Mouse (Mus musculus) CD4-positive naive resting alpha-beta T cell, adult 57 days (primary cell): ENCODE data around the gene Olfr807. TPM values are rescaled to one million over a fixed set of nuclear protein-coding genes. Genes with fewer than 3 reads are reported as not detected.

Experiments
- total RNA-seq: library from RNA; stranded (reverse); gene quantifications from one replicate; pipeline ENCODE4 v1.2.4, GENCODE M21; 2023

Gene Olfr807
- not detected for total RNA-seq

DNA sequence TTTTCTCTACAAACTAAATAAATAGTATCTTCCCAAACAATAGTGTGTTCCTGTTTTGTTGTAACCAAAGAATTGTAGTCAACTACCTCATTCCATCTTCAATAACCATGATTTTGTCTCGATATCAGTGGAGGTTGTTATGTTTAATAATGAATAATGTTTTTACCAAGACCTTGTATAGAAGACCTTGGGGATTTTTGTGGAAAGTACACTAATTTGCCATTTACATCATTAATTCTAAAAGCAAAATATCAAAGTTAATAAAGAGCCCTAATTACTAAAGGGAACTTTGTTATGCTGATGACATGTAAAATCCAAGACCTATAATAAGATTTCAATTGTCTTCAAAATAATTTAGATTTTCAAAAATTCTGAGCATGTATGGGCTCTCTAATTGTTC lies at the start of gene Olfr807:
Gene Olfr807, minus strand, starts transcription at position 101 of the 400 bp plus-strand sequence.

DNA sequence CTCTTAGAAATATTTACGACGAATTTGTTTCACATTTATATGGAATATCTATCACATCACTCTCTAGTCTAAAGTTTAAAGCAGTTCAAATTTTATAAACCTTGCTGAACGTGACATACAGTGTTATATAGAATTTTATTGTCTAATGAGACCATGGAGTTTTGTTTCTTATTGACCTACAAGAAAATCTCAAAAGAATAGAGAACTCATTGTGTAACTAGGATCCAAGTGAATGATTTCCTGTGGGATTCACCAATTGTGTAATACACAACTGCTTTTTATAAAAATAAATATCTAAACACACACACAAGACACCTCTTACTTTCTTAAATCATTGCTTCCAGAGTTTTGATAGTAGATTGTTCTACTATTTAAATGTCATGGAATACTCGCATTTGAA lies 46.7 kb upstream of the Olfr807 start, which contains the start of gene Olfr811:
Gene Olfr811, minus strand, starts transcription at position 101 of the 400 bp plus-strand sequence.

DNA sequence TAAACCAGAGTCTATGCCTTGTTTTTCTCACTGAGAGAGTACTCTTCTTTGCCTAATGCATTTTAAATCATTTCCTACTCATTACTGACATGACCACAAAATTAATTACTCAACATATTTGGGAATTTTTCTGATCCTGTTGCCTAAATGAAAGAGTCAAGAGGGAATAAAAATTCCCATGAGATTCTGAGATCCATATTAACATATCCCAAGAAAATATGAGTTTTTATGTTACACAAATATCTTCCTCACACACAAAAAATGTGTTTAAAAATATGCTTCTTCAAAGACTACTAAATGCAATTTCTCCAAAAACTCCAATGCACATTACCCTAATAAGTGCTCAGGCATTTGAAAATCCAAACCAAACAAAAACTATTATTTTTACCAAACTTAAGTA lies 37.2 kb upstream of the Olfr807 start, which contains the start of gene Olfr810:
Gene Olfr810, minus strand, starts transcription at position 101 of the 400 bp plus-strand sequence.

DNA sequence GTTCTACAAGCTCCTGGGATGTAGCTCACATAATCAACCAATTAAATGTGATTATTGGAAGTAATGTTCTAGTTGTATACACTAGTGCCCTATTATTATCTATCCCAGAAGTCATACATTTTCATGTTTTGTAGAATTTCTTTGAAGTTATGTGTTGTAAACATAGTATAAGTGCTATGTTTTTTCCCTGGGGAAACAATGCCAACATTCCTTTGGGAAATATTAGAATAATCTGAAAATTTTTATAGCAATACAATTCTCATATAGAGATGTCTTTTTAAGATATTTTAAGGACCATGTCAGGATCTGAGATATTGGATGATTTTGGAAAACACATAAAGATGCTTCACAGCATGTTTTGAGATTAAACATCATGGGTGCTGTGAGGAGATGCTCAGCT lies 16.7 kb upstream of the Olfr807 start, which contains the start of gene Olfr809:
Gene Olfr809, plus strand, starts transcription at position 301 of the 400 bp plus-strand sequence.

DNA sequence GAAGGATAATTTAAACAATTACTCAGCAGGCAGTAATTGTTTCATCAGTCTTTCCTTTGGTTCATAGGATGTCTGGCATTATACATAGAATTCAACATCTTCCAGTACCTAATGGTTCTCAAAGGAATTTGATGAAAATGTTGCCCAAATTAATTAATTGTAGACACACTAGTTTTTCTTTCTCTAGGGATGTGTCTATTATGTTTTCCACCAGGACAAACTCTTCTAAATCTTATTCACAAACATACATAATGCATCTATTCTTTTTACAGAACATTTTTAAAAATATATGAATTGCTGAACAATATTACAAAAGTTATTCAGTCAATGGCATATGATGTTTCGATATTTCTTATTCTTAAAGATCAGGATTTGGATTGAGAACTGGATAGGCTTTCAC lies 7.6 kb upstream of the Olfr807 start, which contains the start of gene Olfr808:
Gene Olfr808, plus strand, starts transcription at position 301 of the 400 bp plus-strand sequence.

DNA sequence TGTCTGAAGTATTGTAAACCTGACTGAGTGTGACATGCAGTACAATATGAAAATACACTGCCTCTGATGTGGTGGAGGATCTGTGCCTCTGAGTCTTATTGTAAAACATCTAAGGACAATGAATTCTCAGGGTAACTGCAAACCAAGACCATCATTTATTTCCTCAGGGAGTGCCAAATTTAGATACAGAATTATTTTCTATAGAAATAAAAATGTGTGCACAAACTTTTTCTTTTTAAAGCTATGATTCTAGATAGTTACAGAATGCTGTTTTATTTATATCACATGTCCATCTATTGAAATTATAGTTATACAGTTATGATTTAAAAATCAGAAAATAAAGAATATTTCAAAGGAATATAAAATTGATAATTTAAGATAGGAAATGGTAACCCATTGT lies 15.8 kb downstream of the Olfr807 start, which contains the start of gene Olfr806:
Gene Olfr806, minus strand, starts transcription at position 101 of the 400 bp plus-strand sequence.

DNA sequence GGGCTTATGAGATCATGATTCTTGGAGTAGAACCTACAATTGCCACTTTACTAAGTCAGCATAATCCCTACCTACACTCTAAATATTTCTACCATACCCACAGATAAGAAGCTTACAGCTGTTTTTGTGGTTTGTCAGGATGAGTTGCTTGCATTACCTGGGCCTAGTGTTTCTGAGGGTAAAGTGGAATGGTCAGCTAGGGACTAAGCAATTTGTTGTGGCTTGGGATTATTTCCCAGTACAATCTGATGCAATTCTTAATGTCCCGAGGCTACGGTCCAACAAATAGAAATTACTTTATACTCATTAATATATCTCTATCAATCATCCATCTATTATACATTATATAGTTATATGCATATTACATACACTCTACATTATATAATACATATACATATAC lies 28.3 kb downstream of the Olfr807 start, which contains the start of gene Olfr805:
Gene Olfr805, minus strand, starts transcription at position 101 of the 400 bp plus-strand sequence.

Other genes starting within 250 kb of the Olfr807 start
- not detected for gene Olfr791, start 236.0 kb downstream of the Olfr807 start, total RNA-seq
- not detected for gene Olfr792, start 218.6 kb downstream of the Olfr807 start, total RNA-seq
- not detected for gene Olfr794, start 190.1 kb downstream of the Olfr807 start, total RNA-seq
- not detected for gene Olfr796, start 145.2 kb downstream of the Olfr807 start, total RNA-seq
- gene Olfr798, start 129.9 kb downstream of the Olfr807 start, total RNA-seq = not detected
- gene Olfr799, start 120.3 kb downstream of the Olfr807 start, total RNA-seq = not detected
- not detected for gene Olfr800, start 100.1 kb downstream of the Olfr807 start, total RNA-seq
- not detected for gene Olfr801, start 83.9 kb downstream of the Olfr807 start, total RNA-seq
- not detected for gene Olfr802, start 69.6 kb downstream of the Olfr807 start, total RNA-seq
- gene Olfr803, start 63.5 kb downstream of the Olfr807 start, total RNA-seq = not detected
- gene Olfr804, start 54.6 kb downstream of the Olfr807 start, total RNA-seq = not detected
- gene Olfr805, start 28.4 kb downstream of the Olfr807 start, total RNA-seq = not detected
- not detected for gene Olfr806, start 15.9 kb downstream of the Olfr807 start, total RNA-seq
- not detected for gene Olfr808, start 7.7 kb upstream of the Olfr807 start, total RNA-seq
- not detected for gene Olfr809, start 16.8 kb upstream of the Olfr807 start, total RNA-seq
- not detected for gene Olfr810, start 37.1 kb upstream of the Olfr807 start, total RNA-seq
- not detected for gene Olfr811, start 46.6 kb upstream of the Olfr807 start, total RNA-seq
- gene Olfr812, start 88.3 kb upstream of the Olfr807 start, total RNA-seq = not detected
- not detected for gene Olfr813, start 97.6 kb upstream of the Olfr807 start, total RNA-seq
- gene Olfr814, start 122.1 kb upstream of the Olfr807 start, total RNA-seq = not detected
- not detected for gene Olfr815, start 148.1 kb upstream of the Olfr807 start, total RNA-seq
- gene Olfr816, start 157.8 kb upstream of the Olfr807 start, total RNA-seq = not detected
- not detected for gene Olfr818, start 191.3 kb upstream of the Olfr807 start, total RNA-seq
- gene Olfr819, start 209.5 kb upstream of the Olfr807 start, total RNA-seq = not detected
- gene Olfr247, start 218.3 kb upstream of the Olfr807 start, total RNA-seq = not detected
- not detected for gene Gm10310, start 227.3 kb upstream of the Olfr807 start, total RNA-seq